Mouse (Mus musculus) lung, postnatal 14 days (tissue): Measurements from ENCODE around the gene Cntnap2.
A peak's percentile ranks its signal among the peaks of the same experiment; 100 is the strongest.

ENCODE experiments used
- DNase-seq: peaks from one replicate; pipeline ENCODE4 v3.0.0; 2021

Cntnap2 gene

DNA sequence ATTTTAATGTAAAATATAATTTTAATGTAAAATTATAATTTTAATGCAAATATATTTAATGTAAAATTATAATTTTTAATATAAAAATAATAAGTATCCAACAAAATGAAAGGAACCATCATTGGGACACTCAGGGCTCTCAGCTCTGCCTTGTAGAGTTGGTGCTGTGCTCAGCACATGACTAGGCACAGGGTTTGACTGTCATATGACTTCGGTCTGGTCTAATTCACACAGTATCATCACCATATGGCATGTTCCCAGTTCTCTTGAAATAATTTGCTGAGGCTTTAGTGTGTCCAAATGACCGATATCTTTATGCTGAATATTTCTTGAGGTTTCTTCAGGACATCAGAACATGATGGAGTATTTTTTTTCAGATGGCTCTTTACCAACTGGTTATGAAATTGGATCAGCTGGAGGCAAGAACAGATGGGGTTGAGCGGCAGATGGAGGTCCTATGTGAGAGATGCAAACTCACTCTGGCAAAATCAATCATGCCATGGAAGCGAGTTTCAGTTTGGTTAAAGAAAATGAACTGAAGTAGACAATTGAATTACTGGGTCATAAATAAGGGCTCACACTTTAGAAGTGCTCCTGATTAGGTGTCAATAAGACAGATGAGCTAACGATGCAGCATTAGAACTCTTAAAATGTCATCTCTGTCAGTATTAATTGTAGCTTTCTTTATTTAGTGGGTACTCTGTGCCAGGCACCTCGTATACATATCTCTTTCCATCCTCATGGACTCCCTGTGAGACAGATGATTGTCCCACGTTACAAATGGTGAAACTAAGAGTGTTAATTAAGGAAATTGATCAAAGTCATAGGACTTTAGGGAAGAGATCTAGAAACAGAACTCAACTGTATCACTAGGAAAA is 1645.4 kb downstream of the Cntnap2 start:
- no peak for DNase-seq

DNA sequence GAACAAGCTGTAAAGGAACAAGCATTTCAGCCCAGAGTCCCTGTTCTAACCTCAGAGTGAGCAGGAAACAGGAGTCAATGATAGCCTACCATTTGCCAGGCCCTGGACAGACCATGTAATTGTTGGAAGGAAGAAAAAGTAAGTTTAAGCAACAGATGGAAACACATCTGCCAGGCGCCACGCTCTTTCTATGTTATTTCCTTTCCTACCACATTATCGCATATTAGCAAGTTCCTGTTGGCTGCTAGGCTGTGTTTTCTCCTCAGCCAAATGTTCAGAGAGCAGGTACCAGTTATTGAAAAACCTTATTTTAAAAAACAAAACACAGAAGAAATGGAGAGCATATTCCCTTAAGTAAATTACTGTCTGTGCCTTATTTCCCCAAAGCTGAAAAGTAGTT is 1646.8 kb downstream of the Cntnap2 start:
- no peak for DNase-seq

DNA sequence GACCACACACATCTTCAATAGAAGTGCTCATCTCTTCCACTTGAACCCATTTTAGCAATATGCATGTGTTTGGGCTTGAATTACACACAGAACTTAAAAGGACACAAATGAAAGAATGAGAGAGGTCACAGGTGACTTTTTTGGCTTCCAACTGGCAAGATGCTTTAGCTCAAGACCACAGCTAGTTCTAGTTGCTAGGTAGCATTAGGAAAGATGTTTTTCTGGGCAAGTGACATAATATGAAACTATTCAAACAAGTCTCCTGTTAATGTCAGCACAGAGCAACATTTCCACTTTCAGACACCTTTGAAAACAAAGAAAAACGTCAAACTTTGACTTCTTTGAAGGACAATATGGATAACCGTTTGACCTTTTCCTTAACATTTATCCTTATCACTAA is 1657.4 kb downstream of the Cntnap2 start:
- DNase-seq = no peak

DNA sequence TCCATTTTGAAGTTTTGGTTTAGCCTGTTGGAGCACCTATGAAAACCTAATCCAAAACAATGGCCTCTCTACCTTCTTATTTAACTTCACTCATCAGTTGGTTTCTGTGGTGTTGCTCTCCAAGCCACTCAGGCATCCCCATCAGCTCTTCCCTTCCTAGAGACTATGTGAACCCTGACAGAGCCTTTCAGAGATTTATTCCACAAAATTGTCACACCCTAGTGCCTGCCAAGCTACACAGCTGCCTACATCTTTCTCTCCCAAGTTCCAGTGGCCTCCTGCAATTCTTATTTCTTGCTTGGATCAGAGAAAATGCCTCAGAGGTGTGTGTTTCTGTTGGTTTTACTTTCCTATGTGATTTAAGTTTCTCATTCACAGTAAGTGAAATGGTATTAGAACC is 1674.6 kb downstream of the Cntnap2 start:
- DNase-seq = no peak

DNA sequence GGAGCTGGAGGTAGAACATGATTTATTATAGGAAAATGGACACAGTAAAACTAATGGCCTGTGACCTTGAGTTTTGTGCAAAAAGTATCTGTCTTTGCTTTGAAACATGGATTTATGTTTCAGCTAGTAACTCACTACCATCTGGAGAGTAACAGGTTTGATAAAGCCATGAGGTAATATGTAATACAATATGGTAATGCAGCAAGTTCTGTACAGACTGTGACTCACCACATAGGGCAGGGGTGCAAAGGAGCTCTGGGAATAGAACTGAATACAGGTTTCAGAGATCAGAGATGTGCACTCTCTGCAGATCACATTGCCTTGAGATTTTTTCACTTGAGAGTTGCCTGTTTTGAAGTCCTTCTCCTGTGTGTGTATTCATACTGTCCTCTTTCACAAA is 1689.3 kb downstream of the Cntnap2 start:
- no peak for DNase-seq

DNA sequence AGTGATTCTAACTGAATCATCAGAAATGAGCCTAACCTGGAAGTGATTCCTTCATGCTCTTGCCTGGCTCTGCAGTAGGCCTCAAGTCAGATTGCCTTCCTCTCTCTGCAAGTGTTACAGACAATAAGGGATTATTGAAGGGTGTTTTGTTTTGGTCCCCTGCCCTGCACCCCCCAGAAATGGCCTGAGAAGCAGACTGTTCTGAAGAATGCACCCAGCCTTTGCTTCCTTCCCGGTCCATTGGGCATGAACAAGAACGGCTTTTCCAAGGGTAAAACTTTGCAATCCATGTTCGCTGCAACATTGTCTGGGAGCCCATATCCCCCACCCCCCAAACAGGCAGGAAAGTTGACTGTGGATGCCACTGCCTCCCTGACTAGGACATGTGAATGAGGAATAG is 1704.3 kb downstream of the Cntnap2 start:
- DNase-seq = no peak

DNA sequence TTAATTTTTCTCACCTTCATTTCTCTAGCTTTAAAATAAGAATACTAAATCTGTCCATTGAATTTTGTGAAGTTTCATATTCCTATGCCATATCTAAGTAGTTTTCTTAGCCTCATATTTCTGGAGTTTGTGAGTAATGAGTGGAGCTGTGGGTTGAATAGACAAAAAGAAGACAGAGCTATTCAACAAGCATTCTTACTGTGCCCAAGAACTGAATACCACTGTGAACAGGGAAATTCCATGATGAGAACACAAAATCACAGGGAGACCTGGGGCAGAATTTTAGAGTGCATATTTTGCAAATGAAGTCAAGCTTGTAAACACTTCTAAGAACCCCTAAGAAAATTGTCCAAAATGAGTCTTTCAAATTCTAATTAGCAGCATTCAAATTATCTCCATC is 1715.4 kb downstream of the Cntnap2 start:
- DNase-seq = no peak

DNA sequence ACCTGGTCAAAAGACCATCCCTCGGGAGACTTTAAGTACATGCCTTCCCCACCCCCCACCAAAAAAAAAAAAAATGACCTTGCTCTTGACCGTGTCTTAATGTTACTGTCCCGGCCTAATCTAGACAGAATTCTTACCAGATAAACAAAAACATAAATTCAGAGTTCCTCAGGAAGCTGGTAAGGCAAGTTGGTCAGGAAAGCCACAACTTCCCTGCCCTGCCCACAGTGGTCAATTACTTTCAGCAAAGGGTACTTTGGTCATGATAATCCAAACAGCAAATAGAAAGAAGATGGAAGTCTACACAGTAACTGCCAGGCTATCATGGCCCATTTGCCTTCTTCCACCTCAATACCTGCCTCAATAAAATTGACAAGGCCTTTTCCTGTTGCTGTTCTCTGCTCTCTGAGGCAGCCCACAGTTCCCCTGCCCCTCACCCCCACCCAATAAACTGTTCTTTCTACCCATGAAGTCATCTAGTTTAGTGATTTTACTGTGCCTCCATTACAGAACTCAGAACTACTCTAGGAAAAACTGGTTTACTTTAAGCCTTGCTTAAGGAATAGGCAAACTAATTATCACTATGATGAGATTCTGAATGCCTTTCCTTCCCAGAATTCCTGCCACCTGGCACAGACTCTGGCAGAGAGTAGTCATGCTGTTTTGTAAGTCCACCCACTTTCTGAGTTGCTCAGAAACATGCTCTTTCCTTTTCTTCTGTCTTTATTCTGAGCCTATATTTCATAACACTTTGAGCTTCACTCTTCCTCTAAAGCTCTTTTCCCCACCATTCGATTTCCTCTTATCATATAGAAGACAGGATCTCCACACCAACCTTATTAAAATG is 1743.3 kb downstream of the Cntnap2 start:
- no peak for DNase-seq

DNA sequence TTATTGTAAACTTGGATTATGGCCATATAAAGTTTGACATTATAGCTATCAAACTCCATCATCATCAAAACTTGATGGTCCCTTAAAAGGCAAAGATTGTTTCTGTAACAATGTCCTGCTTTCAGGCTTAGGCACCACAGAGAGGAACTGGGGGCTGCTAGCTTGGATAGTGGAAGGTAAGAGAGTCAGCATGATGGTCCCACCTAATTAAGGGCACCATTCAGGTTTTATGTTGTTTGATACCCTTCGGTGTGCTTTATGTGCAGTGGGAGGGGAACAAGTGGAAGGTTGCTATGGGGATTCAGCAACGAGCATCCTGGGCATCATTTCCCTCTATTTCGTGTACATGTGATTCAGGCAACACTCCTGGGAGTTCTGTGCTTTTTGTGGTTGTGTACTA is 1797.5 kb downstream of the Cntnap2 start:
- no peak for DNase-seq

DNA sequence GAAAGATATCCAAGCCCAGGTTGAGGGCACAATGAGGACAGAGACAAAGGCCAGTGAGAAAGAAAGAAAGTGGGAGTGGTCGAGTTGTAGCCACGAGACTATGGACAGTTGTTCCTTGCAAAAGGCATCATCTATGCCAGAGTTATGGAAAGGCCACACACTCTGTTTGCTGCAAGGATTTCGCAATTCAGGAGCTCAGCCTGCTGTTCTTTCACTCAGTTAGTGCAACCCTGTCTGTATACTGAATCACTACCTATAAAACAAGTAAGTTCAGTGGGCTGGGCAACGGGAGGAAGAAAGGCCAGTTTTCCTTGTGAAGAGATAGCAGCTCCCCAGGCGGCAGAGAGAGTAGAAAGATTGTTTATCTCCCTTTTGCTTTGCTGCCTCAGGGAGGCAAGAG is 1801.9 kb downstream of the Cntnap2 start:
- DNase-seq = no peak

DNA sequence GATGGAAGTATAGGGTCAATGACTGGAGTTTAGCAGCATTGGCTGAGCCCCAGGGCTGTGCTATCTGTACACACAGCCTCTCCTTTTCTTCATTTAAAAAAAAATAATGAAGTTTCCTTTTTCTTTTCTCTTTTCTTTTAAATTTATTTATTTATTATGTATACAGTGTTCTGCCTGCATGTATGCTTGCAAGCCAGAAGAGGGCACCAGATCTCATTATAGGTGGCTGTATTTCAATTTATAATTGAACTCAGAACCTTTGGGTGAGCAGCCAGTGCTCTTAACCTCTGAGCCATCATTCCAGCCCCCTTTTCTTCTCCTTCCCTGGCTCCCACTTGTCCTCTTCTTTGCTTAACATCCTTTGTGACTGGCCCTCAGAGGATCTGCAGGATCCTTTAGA is 1807.2 kb downstream of the Cntnap2 start:
- no peak for DNase-seq

DNA sequence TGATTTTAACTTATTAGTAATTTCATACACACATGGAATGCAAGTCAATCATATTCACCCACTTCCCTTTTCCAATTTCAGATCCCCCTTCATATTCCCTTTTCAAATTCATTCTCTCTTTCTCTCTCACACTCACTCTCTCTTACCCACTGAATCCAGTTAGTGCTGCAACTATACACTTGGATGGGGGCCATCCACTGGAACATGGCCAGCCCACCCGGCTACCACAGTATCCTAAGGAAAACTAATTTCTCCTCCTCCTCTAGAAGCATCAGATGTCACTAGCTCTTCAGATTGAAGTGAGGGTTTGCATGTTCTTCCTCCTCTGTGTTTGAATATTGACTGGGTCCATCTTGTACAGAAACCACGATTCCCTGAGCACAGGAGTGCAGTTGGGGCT is 1827.1 kb downstream of the Cntnap2 start:
- no peak for DNase-seq

DNA sequence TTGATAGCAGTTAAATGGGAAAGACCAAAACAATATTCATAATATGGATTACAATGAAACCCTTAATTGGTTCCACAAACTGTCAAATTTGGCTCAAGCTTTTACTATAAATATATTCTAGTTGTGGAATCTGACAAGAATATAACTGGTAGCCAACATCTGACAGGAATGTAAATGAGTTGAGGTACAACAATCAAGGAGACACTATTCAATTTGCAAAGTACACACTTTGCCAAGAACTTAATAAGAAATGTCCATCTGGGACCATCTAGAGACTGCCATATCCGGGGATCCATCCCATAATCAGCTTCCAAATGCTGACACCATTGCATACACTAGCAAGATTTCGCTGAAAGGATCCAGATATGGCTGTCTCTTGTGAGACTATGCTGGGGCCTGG is 1850.0 kb downstream of the Cntnap2 start:
- no peak for DNase-seq

DNA sequence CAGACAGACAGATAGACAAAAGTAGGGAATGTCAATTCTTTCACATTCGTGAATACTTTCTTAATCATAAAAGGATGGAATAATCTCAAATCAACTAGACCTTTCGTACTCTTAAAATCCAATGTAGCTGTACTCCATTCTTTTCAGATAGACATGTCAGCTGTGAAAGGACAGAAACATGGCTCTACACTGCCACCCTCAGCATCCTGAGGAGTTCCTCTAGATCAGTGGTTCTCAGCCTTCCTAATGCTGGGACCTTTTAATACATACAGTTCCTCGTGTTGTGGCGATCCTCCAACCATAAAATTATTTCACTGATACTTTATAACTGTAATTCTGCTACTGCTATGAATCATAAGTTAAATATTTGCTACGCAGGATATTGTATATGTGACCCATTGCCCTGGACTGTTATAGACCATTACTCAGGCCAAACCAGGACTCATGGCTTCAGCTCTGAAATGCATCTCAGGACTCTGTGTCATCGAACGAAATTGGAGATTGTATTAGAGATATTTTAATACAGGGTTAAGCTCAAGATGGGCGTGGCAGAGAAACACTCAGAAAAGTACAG is 1859.6 kb downstream of the Cntnap2 start:
- no peak for DNase-seq

DNA sequence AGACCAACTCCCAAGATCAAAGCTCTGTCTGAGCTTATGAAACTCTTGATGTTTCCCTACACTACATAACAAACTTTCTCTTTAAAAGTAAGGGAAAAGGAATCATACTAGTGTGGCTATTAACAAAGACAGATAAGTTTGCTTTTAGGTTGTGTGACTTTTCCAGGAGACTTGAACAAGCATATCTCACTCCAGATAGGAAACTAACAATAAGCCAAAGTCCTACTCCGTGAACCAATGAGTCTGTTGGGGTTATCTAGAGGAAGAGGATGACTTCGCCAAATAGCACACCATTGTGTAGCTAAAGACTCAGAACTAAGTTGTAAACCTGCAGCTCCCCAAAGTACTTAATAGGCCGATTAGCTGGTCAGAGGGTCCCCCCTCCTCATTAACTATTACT is 1860.8 kb downstream of the Cntnap2 start:
- DNase-seq = no peak

DNA sequence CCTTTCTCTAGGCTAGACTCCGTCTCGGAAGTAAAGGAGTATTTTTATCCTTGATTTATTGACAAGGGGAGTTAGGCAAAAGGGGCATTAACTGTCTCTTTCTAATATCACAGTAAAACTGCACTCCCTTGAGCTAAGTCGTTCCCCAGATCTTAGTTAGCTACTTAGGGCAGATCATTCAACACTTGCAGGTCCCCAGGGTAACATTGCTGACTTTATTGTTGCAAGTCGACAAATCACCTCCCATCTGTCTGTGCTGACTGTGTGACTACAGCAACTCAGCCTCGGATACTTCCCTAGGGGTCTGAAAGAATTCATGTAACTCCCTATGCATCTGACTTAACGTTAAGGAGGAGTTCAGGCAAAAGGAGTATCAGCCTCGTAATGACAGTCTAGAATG is 1865.6 kb downstream of the Cntnap2 start:
- DNase-seq = no peak

DNA sequence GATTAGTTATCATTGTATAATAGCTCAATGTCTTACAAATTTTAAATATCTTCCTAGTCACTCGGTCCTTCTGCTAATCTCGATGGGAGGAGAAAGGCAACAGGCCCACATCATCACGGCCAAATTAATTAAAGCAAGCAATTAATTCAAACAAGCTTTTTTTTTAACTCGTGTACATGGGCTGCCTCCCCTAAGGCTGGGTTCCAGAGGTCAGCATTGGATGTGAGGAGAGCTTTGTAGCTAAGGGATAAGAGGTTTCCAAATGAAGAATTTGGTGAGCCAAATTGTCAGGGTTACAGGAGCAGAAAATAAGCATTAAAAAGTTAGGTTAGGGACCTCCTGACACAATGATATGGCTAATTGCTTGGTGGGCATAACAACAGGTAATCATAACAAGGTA is 1886.5 kb downstream of the Cntnap2 start:
- no peak for DNase-seq

DNA sequence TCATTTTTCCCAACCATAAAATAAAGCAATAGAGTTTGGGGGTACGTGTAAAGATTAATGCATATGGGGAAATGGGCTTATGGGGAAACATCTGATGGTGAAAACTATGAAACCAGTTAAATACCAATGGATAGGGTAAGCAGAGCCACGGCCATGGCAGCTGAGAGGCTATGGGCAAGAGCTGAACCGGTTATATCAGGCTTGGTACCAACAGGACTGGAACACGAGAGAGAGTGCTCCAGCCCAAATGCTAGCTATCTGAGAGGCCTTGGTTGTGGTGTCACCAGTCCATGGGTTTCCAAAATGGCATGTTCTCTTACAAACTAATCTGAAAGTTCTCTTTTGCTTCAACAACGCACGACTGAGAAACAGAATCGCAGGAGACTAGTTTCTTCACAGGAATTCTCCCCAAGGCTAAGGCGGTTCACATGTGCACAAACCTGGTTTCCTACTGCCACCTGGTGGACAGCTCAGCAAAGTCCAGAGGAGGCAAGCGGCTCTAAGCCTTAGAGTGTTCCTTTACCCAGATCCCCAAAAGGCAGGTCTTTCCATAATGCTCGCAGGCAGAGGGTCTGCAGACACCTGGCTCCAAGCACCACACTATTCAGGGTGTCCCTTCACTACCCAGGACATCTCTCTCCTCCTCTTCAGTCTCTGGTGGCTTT is 1902.0 kb downstream of the Cntnap2 start:
- DNase-seq = peak; percentile 68

DNA sequence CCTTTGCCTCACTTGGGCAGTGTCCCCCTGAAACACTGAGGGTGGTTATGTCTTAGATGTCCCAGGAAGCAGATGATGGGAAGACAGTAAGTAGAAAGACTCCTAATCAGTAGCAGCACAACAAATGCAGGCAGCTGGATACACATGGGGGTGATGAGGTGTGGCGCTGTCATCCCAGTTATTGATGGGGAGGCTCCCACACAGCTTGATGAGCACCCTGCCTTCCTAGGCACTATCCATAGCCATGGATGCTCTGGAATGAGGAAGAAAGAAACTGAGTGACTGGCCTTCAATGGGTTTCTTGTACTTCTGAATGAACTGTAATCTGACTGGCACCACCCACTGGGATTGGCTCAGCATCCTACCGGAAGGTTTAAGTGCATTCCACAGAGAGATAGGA is 1904.1 kb downstream of the Cntnap2 start:
- DNase-seq = no peak

DNA sequence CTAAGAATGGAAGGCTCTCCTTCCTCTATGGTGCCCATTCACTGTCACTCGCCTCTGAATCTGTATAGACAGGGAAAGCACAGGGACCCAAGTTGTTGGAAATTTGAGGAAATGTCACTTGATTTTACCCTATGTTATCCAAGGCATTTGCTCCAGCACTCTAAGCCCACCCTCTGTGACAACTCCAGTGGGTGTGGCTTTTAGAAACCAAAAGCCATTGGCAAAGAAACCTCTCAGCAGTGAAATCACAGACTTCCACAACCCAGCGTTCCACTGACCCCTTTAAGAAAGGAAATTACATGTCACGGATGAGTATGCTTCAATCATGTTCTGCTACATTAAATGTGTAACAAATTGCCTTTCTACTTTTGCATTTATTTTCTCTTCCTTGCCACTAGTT is 1904.5 kb downstream of the Cntnap2 start:
- no peak for DNase-seq

DNA sequence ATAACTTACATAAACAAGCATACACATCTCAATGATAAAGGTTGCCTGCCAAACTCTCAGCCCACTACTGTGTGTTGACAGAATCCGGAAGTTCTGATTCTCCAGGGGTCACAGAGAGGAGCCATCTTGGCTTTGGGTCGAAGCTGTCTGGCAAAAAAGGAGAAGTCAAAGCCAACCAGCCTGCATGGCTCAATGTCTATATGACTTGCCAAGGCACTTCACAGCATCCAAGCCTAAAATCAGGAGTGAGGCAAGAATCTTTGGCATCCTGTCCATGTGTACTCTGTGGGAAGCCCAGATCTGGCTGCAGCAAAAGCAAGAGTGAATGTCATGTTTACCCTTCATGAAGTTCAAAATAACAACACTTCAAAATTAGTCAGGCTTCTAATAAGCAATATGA is 1913.5 kb downstream of the Cntnap2 start:
- DNase-seq = peak; percentile 10

DNA sequence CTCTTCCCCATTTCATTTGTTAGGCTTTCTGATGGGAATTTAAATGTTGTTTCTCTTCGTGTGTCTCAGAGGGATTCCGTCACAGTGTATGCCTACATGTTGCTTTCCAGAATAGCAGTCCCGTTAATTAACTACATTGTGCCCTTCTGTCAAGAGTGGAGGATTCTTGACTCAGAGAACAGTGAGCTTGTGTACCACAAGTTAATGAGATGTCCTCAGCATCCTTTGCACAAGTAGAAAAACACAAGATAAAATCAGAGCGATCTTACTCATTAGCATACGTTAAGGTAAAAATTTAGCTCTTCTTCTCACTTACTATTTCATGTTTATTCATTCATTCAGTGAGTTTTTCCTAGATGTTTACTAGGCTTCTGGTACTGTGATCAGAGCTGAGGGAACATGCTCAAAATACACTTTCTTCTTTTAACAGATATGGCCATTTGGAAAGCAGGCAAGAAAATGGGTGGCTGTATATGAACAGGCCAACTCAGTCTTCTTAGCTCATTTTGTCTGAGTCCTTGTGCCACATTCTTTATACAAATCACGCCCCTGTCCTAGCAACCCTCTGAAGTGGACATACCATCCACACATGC is 1936.9 kb downstream of the Cntnap2 start:
- no peak for DNase-seq

DNA sequence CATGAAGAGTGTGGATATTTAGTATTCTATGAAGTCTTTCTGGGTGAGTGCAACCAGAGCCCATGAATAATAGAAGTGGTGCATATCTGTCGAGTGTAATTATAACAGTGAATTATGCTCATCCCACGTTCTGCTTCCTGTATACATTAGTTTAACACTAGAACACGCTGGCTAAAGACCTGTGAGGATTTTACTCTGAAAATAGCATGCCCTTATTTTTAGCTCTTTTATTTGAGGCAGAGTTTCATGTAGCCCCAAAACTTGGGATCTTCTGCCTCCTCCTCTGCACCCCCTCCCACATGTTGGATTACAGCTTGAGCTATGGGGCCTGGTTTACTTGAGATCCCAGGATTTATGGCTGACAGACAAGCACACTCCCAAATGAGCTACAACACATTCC is 1945.3 kb downstream of the Cntnap2 start:
- no peak for DNase-seq
